Mouse (Mus musculus): ENCODE data around the gene Slc5a8.

The Slc5a8 gene

GRCm38 (mm10) chr10:88885632-88886090, at the start of gene Slc5a8:
TSS of gene Slc5a8 (plus strand) at chr10:88885992.
- no peak for DNase-seq (ENCODE audit: low read depth, low spot score)

GRCm38 (mm10) chr10:88848876-88849476, 36.8 kb upstream of the Slc5a8 start:
- no peak for DNase-seq (ENCODE audit: low read depth, low spot score)

GRCm38 (mm10) chr10:88849976-88850375, 35.8 kb upstream of the Slc5a8 start:
- DNase-seq (ENCODE audit: low read depth, low spot score) = no peak

GRCm38 (mm10) chr10:88853326-88853725, 32.5 kb upstream of the Slc5a8 start:
- DNase-seq (ENCODE audit: low read depth, low spot score) = no peak

GRCm38 (mm10) chr10:88860911-88861310, 24.9 kb upstream of the Slc5a8 start:
- no peak for DNase-seq (ENCODE audit: low read depth, low spot score)

- DNase-seq (ENCODE audit: low read depth, low spot score) = no peak
These were observed 24.4 kb upstream of the Slc5a8 start for GRCm38 (mm10) chr10:88861416-88861815.

- DNase-seq (ENCODE audit: low read depth, low spot score) = no peak
These were observed 23.5 kb upstream of the Slc5a8 start for GRCm38 (mm10) chr10:88862293-88862692.

GRCm38 (mm10) chr10:88866017-88866416, 19.8 kb upstream of the Slc5a8 start:
- no peak for DNase-seq (ENCODE audit: low read depth, low spot score)

- no peak for DNase-seq (ENCODE audit: low read depth, low spot score)
These were observed 10.9 kb upstream of the Slc5a8 start for GRCm38 (mm10) chr10:88874870-88875269.

- no peak for DNase-seq (ENCODE audit: low read depth, low spot score)
These were observed 8.4 kb upstream of the Slc5a8 start for GRCm38 (mm10) chr10:88877421-88877820.

- DNase-seq (ENCODE audit: low read depth, low spot score) = no peak
These were observed 2.1 kb upstream of the Slc5a8 start for GRCm38 (mm10) chr10:88883721-88884120.

- no peak for DNase-seq (ENCODE audit: low read depth, low spot score)
These were observed 956 bp upstream of the Slc5a8 start for GRCm38 (mm10) chr10:88884836-88885235.

GRCm38 (mm10) chr10:88886114-88886513, 322 bp downstream of the Slc5a8 start:
- no peak for DNase-seq (ENCODE audit: low read depth, low spot score)

GRCm38 (mm10) chr10:88888376-88888775, 2.6 kb downstream of the Slc5a8 start:
- no peak for DNase-seq (ENCODE audit: low read depth, low spot score)

GRCm38 (mm10) chr10:88891410-88891809, 5.6 kb downstream of the Slc5a8 start:
- DNase-seq (ENCODE audit: low read depth, low spot score) = no peak

- no peak for DNase-seq (ENCODE audit: low read depth, low spot score)
These were observed 6.8 kb downstream of the Slc5a8 start for GRCm38 (mm10) chr10:88892560-88893087.

- no peak for DNase-seq (ENCODE audit: low read depth, low spot score)
These were observed 11.2 kb downstream of the Slc5a8 start for GRCm38 (mm10) chr10:88897032-88897431.

GRCm38 (mm10) chr10:88949649-88950296, 64.0 kb downstream of the Slc5a8 start:
- DNase-seq (ENCODE audit: low read depth, low spot score) = no peak

GRCm38 (mm10) chr10:88950297-88950653, 64.5 kb downstream of the Slc5a8 start:
- DNase-seq (ENCODE audit: low read depth, low spot score) = no peak

GRCm38 (mm10) chr10:88960791-88961190, 75.0 kb downstream of the Slc5a8 start:
- no peak for DNase-seq (ENCODE audit: low read depth, low spot score)

GRCm38 (mm10) chr10:88968586-88968985, 82.8 kb downstream of the Slc5a8 start:
- no peak for DNase-seq (ENCODE audit: low read depth, low spot score)

- no peak for DNase-seq (ENCODE audit: low read depth, low spot score)
These were observed 85.3 kb downstream of the Slc5a8 start for GRCm38 (mm10) chr10:88970951-88971725.
